ENCODE assay signal across 8 mouse cellular contexts in genomic region chr5:142935642-142936335, GRCm38 (mm10). TPM values are rescaled to one million over a fixed set of nuclear protein-coding genes. Genes with fewer than 3 reads are reported as not detected.
A peak's percentile ranks its signal among the peaks of the same experiment; 100 is the strongest.
DNase-seq lines count a peak whose midpoint lies in the region; ATAC-seq and TF ChIP-seq lines count a peak whose summit lies in the region.

No protein-coding gene starts in this region.

- H3K4me3 ChIP-seq in hindbrain, embryonic 10.5 days, result peak overlapping the region; percentile 41
- H3K4me3 ChIP-seq in lung, adult 2 months (replicated peaks; ENCODE audit: extremely low read depth, low read depth, low read length), result peak overlapping the region; percentile 21
- no peak overlapping the region for H3K4me3 ChIP-seq in neural tube, embryonic 15.5 days (replicated peaks)

- H3K4me2 ChIP-seq in neural tube, embryonic 15.5 days, result peak overlapping the region; percentile 45

- peaks cover 22% of the 10 kb centered on the region for H3K4me1 ChIP-seq in hindbrain, embryonic 10.5 days (replicated peaks)
- peaks cover 4% of the 10 kb centered on the region for H3K4me1 ChIP-seq in lung, adult 2 months (ENCODE audit: control insufficient read depth, insufficient read depth, low read length)
- H3K4me1 ChIP-seq in neural tube, embryonic 15.5 days, result peaks cover 13% of the 10 kb centered on the region; the same call in 1 of the 2 replicates

- CTCF ChIA-PET in Patski (lab: Charles Lee), result interaction anchor here (0.6 to 4.2 kb wide), 28 partner anchors 14 to 381 kb away, joined by 3 to 44 read pairs (median 5); partner anchors contain the start of gene Fbxl18

- POLR2A ChIA-PET in Patski (lab: Charles Lee), result interaction anchor here (0.6 to 1.5 kb wide), 3 partner anchors 31 to 130 kb away, joined by 3 to 4 read pairs (median 3); no protein-coding TSS in a partner anchor

- ATAC-seq in Patski, result peak; percentile 46
- ATAC-seq in frontal cortex, adult (ENCODE audit: low TSS enrichment), result peak; percentile 83
- ATAC-seq in neural tube, embryonic 15.5 days (ENCODE audit: low FRiP score), result peak; percentile 64; the same call in 1 of the 2 replicates

- peak overlapping the region; percentile 79 for H3K27ac ChIP-seq in hindbrain, embryonic 10.5 days
- 0 out of 2 replicates have a peak overlapping the region, but pooled peaks have one; percentile 41 for H3K27ac ChIP-seq in neural tube, embryonic 15.5 days (replicated peaks)

- H3K9me3 ChIP-seq in hindbrain, embryonic 10.5 days, result 0 out of 2 replicates have a peak, but pooled peaks cover under 1% of the 10 kb centered on the region
- H3K9me3 ChIP-seq in neural tube, embryonic 15.5 days (replicated peaks), result no peaks in the 10 kb centered on the region

- DNase-seq in Patski (ENCODE audit: low read depth, low spot score), result no peak
- DNase-seq in cerebellum, adult 9-10 months, result peak; percentile 91
- DNase-seq in hindbrain, embryonic 10.5 days (ENCODE audit: low spot score), result peak; percentile 87
- peak; percentile 59 for DNase-seq in layer of hippocampus, adult 9-10 months (ENCODE audit: low spot score)
- DNase-seq in lung, adult 2 months, result peak; percentile 73
- peak; percentile 51 for DNase-seq in thymus, postnatal 25 days

- no peak for TF ChIP-seq POLR2A in lung, adult 2 months (IDR thresholded peaks at IDR 0.05; ENCODE audit: borderline replicate concordance, extremely low read depth, low read depth, low read length)

- in situ Hi-C loops in Patski (cut with MboI; ENCODE audit: low pct_unique_long_range_greater_than_20kb), result loop anchor here (5.0 kb wide), 1 partner anchor 102 kb away; no protein-coding TSS in a partner anchor

- no peaks in the 10 kb centered on the region for H3K36me3 ChIP-seq in hindbrain, embryonic 10.5 days
- H3K36me3 ChIP-seq in neural tube, embryonic 15.5 days, result no peaks in the 10 kb centered on the region

- peak; percentile 54 for TF ChIP-seq CTCF in Patski (IDR thresholded peaks at IDR 0.05)
- TF ChIP-seq CTCF in lung, adult 2 months (IDR thresholded peaks at IDR 0.05; ENCODE audit: insufficient read depth, low read length), result peak; percentile 42; the same call in 1 of the 2 replicates

- WGBS in hindbrain, embryonic 10.5 days, result 18% methylated on average over 13 of the region's 13 CpGs
- 22% methylated on average over 13 of the region's 13 CpGs for WGBS in lung, adult 2 months
- 21% methylated on average over 13 of the region's 13 CpGs for WGBS in neural tube, embryonic 15.5 days

- H3K9ac ChIP-seq in neural tube, embryonic 15.5 days (replicated peaks), result no peak overlapping the region; the same call in 1 of the 2 replicates

- H3K27me3 ChIP-seq in Patski, result no peaks in the 10 kb centered on the region
- no peaks in the 10 kb centered on the region; the same call in 1 of the 2 replicates for H3K27me3 ChIP-seq in hindbrain, embryonic 10.5 days (ENCODE audit: insufficient read depth, poor library complexity, severe bottlenecking)
- H3K27me3 ChIP-seq in neural tube, embryonic 15.5 days (replicated peaks), result no peaks in the 10 kb centered on the region

RNA-seq across cellular contexts. Expression of gene Fscn1, which starts 24.4 kb away (rescaled TPM):
- polyA plus RNA-seq in Patski (2021), result 246 TPM
- polyA plus RNA-seq in hindbrain, embryonic 10.5 days (2016; fragmentation: Nextera tagmentation; extraction: Ambion mirVana), result 757 and 846 TPM in 2 replicates
- polyA plus RNA-seq in lung, adult 2 months (2012; rRNA removed), result 21.0 and 26.3 TPM in 2 replicates
- polyA plus RNA-seq in neural tube, embryonic 15.5 days (2015; fragmentation: Nextera tagmentation; extraction: Ambion mirVana), result 385 and 432 TPM in 2 replicates

RNA-seq across cellular contexts. Expression of gene Actb, which starts 29.2 kb away (rescaled TPM):
- 2,926 TPM for polyA plus RNA-seq in Patski (2021)
- polyA plus RNA-seq in hindbrain, embryonic 10.5 days (2016; fragmentation: Nextera tagmentation; extraction: Ambion mirVana), result 14,349 and 15,462 TPM in 2 replicates
- 5,708 and 6,451 TPM in 2 replicates for polyA plus RNA-seq in lung, adult 2 months (2012; rRNA removed)
- 12,525 and 12,918 TPM in 2 replicates for polyA plus RNA-seq in neural tube, embryonic 15.5 days (2015; fragmentation: Nextera tagmentation; extraction: Ambion mirVana)

RNA-seq across cellular contexts. Expression of gene Fbxl18, which starts 40.6 kb away (rescaled TPM):
- polyA plus RNA-seq in Patski (2021), result 11.1 TPM
- polyA plus RNA-seq in hindbrain, embryonic 10.5 days (2016; fragmentation: Nextera tagmentation; extraction: Ambion mirVana), result 23.8 and 24.2 TPM in 2 replicates
- 21.3 and 22.5 TPM in 2 replicates for polyA plus RNA-seq in lung, adult 2 months (2012; rRNA removed)
- polyA plus RNA-seq in neural tube, embryonic 15.5 days (2015; fragmentation: Nextera tagmentation; extraction: Ambion mirVana), result 29.4 TPM in 2 replicates
